Comparison of ENCODE assay signal across 10 mouse cellular contexts in the genomic region with DNA sequence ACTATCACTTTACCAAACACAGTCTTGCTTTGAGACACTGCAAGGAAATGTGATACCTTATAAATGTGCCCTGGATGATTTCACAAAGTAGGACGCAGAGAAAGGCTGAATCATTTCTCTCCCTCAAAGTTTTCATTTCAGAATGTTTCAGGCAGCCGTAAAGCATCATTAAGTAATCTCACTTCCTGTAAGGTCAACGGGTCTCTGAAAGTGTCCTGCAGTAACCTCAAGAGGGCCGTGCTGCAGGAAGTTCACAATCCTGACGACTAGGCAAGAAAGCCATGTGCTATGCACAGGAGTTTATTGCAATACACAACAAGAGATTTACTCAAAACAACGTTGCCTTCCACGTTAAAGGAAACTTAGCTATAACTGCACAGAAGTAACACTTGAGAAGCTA. TPM values are rescaled to one million over a fixed set of nuclear protein-coding genes. Genes with fewer than 3 reads are reported as not detected.
DNase-seq lines count a peak whose midpoint lies in the region; ATAC-seq and TF ChIP-seq lines count a peak whose summit lies in the region.
"Had no signal": no experiment of that assay in that cellular context is flagged by ENCODE, and none has a peak within 500 bp of the region (broad histone marks: within the 10 kb centered on the region; RNA-seq: fewer than 3 reads in every experiment).

No protein-coding gene starts in this region.

- H3K9me3 ChIP-seq in stomach, postnatal 0 days (ENCODE audit: control insufficient read depth, low read length) = no peaks in the 10 kb centered on the region

- H3K9ac ChIP-seq in stomach, postnatal 0 days (ENCODE audit: low read length) = no peak overlapping the region

- H3K4me3 ChIP-seq in stomach, postnatal 0 days (ENCODE audit: low read depth, low read length) = no peak overlapping the region

- H3K36me3 ChIP-seq in stomach, postnatal 0 days (ENCODE audit: control insufficient read depth, insufficient read depth, low read length) = no peaks in the 10 kb centered on the region

- H3K4me1 ChIP-seq in stomach, postnatal 0 days (replicated peaks; ENCODE audit: control insufficient read depth, insufficient read depth) = no peaks in the 10 kb centered on the region

- peak; percentile 100 for ATAC-seq in granulocyte monocyte progenitor cell, adult 5-6 weeks (replicated peaks; ENCODE audit: poor library complexity, severe bottlenecking)
- ATAC-seq in stomach, postnatal 0 days (ENCODE audit: low FRiP score, low TSS enrichment) = no peak
- ATAC-seq: hindbrain, embryonic 16.5 days had no signal

- no peak overlapping the region for H3K27ac ChIP-seq in stomach, postnatal 0 days (replicated peaks)

- TF ChIP-seq CTCF in stomach, postnatal 0 days (IDR thresholded peaks at IDR 0.05; ENCODE audit: low read depth) = no peak

- no peak for TF ChIP-seq EP300 in stomach, postnatal 0 days (optimal IDR thresholded peaks at IDR 0.05)

- no peak overlapping the region for H3K4me2 ChIP-seq in stomach, postnatal 0 days (replicated peaks; ENCODE audit: low read depth)

- peak; percentile 27 for DNase-seq in embryo, embryonic 10 days (ENCODE audit: low spot score)
- DNase-seq in embryo, embryonic 10.5 days (ENCODE audit: low spot score) = no peak
- peak; percentile 43 for DNase-seq in A20 (ENCODE audit: low read depth, low spot score)
- DNase-seq in lung, postnatal 14 days = peak; percentile 4
- no peak for DNase-seq in right cerebral cortex, postnatal 10 days (ENCODE audit: low spot score in 2 of 2)
- no peak for DNase-seq in stomach, postnatal 0 days (ENCODE audit: low spot score)
- DNase-seq in layer of hippocampus, adult 11-12 months (ENCODE audit: low spot score) = no peak
- DNase-seq: adrenal gland, postnatal 10 days had no signal

- 33% methylated on average over 7 of the region's 7 CpGs for WGBS in stomach, postnatal 0 days

- H3K27me3 ChIP-seq in stomach, postnatal 0 days (ENCODE audit: control insufficient read depth, insufficient read depth, low read length) = no peaks in the 10 kb centered on the region

RNA-seq across cellular contexts. Expression of gene Acsl4, which starts 20.4 kb away (rescaled TPM):
- total RNA-seq in granulocyte monocyte progenitor cell, adult 5-6 weeks (2014; fragmentation: Nextera tagmentation) = 18.2 and 18.6 TPM in 2 replicates
- total RNA-seq in granulocyte monocyte progenitor cell, adult 5-6 weeks (2017) = 30.2 and 31.4 TPM in 2 replicates
- 7.9 and 9.1 TPM in 2 replicates for polyA plus RNA-seq in stomach, postnatal 0 days (2015; fragmentation: Nextera tagmentation; extraction: Ambion mirVana)

Comparison
In these comparisons a context has a peak if more than half of its experiments do, and no peak if none do; other contexts are left out.
1. DNase-seq: peak in embryo, embryonic 10 days (single experiment), A20 (single experiment) and lung, postnatal 14 days (single experiment); none in embryo, embryonic 10.5 days (single experiment), right cerebral cortex, postnatal 10 days (0 of 2), stomach, postnatal 0 days (single experiment) and layer of hippocampus, adult 11-12 months (single experiment).